Mouse (Mus musculus) heart, embryonic 11.5 days (tissue): ENCODE measurements around the gene Mcam. TPM values are rescaled to one million over a fixed set of nuclear protein-coding genes. Genes with fewer than 3 reads are reported as not detected.
A peak's percentile ranks its signal among the peaks of the same experiment; 100 is the strongest.

Source experiments
- ATAC-seq: fragments of 200-750 bp; cut with Nextera tagmentation; replicated peaks from 2 replicates; pipeline ENCODE4 v1.8.0; 2017; ENCODE audit warnings: moderate library complexity; ENCODE audit not compliant: insufficient number of reproducible peaks, low FRiP score, low TSS enrichment
- H3K27ac ChIP-seq: fragments of 300-500 bp; sonication (generic); 2 replicates; pipeline ENCODE4 v1.5.1; 2014; ENCODE audit warnings: mild to moderate bottlenecking, low read depth, low read length
- H3K27me3 ChIP-seq: fragments of 300-500 bp; sonication (generic); 2 replicates; pipeline ENCODE4 v1.6.1; 2014; ENCODE audit warnings: mild to moderate bottlenecking, low read length, mixed read lengths; ENCODE audit not compliant: control insufficient read depth, insufficient read depth
- H3K36me3 ChIP-seq: fragments of 300-500 bp; sonication (generic); 2 replicates; pipeline ENCODE4 v1.6.1; 2014; ENCODE audit warnings: mild to moderate bottlenecking, low read length, moderate library complexity, mixed read lengths; ENCODE audit not compliant: control insufficient read depth, insufficient read depth
- H3K4me1 ChIP-seq: fragments of 300-500 bp; sonication (generic); 2 replicates; pipeline ENCODE4 v1.6.1; 2014; ENCODE audit warnings: low read length; ENCODE audit not compliant: control insufficient read depth, insufficient read depth
- H3K4me2 ChIP-seq: fragments of 300-500 bp; sonication (generic); 2 replicates; pipeline ENCODE4 v1.6.1; 2014; ENCODE audit warnings: mild to moderate bottlenecking, moderate library complexity
- H3K4me3 ChIP-seq: fragments of 300-500 bp; sonication (generic); 2 replicates; pipeline ENCODE4 v1.5.1; 2014; ENCODE audit warnings: low read depth, low read length
- H3K9ac ChIP-seq: fragments of 300-500 bp; sonication (generic); 2 replicates; pipeline ENCODE4 v1.6.1; 2014; ENCODE audit warnings: mild to moderate bottlenecking, low read depth, low read length, moderate library complexity
- H3K9me3 ChIP-seq: fragments of 300-500 bp; sonication (generic); replicated peaks from 2 replicates; pipeline ENCODE4 v1.6.1; 2016; ENCODE audit warnings: low read length; ENCODE audit not compliant: control insufficient read depth
- WGBS: fragments of 180-500 bp; shearing (Covaris S2); extraction: QIAGEN DNeasy Blood & Tissue Kit; methylation state at CpG from one replicate; pipeline ENCODE4 v1.1.7; 2014; ENCODE audit not compliant: insufficient replicate concordance; 5-methylcytosine and 5-hydroxymethylcytosine counted together
- polyA plus RNA-seq: library from polyadenylated mRNA; unstranded; fragments of >200 nt; fragmentation: Nextera tagmentation; extraction: Ambion mirVana; gene quantifications from 2 replicates; pipeline ENCODE4 v1.2.1, GENCODE M21; 2014

Mcam gene
- polyA plus RNA-seq, 1 experiment from 2014 or later, result 86.2 TPM

- Histone ChIP-seq H3K27me3 (no peaks in the 10 kb centered on the region), H3K36me3 (peaks cover 41% of the 10 kb centered on the region), H3K27ac (no peak overlapping the region), H3K9me3 (no peaks in the 10 kb centered on the region), H3K4me1 (no peaks in the 10 kb centered on the region), H3K9ac (no peak overlapping the region), H3K4me3 (no peak overlapping the region), H3K4me2 (no peak overlapping the region)
- WGBS, result 64% methylated on average over 3 of the region's 3 CpGs
- ATAC-seq, result no peak
These were observed 25.6 kb downstream of the Mcam start for GRCm38 (mm10) chr9:44159886-44160285.

- Histone ChIP-seq H3K4me3 (no peak overlapping the region), H3K4me2 (no peak overlapping the region), H3K27me3 (no peaks in the 10 kb centered on the region), H3K9me3 (no peaks in the 10 kb centered on the region), H3K27ac (no peak overlapping the region), H3K36me3 (peaks cover 15% of the 10 kb centered on the region), H3K4me1 (peaks cover 19% of the 10 kb centered on the region), H3K9ac (no peak overlapping the region)
- WGBS, result 76% methylated on average over 5 of the region's 5 CpGs
- ATAC-seq, result no peak
These were observed 34.7 kb downstream of the Mcam start for GRCm38 (mm10) chr9:44168931-44169330.

- no peak for ATAC-seq
- 31% methylated on average over 3 of the region's 3 CpGs for WGBS
- peaks cover 7% of the 10 kb centered on the region for H3K36me3 ChIP-seq
- H3K4me1 ChIP-seq, result peaks cover 25% of the 10 kb centered on the region
- no peak overlapping the region for H3K4me3 ChIP-seq
- H3K27ac ChIP-seq, result peak overlapping the region; percentile 76
- H3K9me3 ChIP-seq, result no peaks in the 10 kb centered on the region
- H3K4me2 ChIP-seq, result no peak overlapping the region
- H3K9ac ChIP-seq, result peak overlapping the region; percentile 7; the same call in 1 of the 2 replicates
- H3K27me3 ChIP-seq, result no peaks in the 10 kb centered on the region
These were observed 36.5 kb downstream of the Mcam start for GRCm38 (mm10) chr9:44170691-44171151.

DNA sequence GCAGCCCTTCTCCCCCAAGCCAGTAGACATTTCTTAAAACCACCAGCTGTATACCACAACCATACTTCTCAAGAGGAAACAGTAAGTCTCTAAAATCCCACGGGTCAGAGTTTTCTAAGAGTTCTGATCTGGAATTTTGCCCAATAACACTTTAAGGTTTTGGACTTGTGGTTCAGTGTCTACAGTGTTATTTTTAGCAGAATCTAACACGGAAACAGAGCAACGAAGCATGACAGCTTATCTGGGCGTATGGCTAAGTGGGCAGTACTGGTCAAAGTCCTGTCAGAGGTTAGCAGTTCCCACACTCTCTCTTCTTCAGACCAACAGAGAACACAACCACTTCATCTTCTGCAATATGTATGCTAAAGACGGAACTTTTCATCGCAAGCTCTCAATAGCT lies 41.3 kb downstream of the Mcam start:
- ATAC-seq, result no peak
- WGBS, result 25% methylated on average over 6 of the region's 6 CpGs
- peak overlapping the region; percentile 51 for H3K4me2 ChIP-seq
- no peak overlapping the region for H3K4me3 ChIP-seq
- peak overlapping the region; percentile 71 for H3K27ac ChIP-seq
- peaks cover 5% of the 10 kb centered on the region for H3K36me3 ChIP-seq
- H3K27me3 ChIP-seq, result no peaks in the 10 kb centered on the region
- peaks cover 3% of the 10 kb centered on the region; the same call in 1 of the 2 replicates for H3K9me3 ChIP-seq
- peaks cover 29% of the 10 kb centered on the region for H3K4me1 ChIP-seq
- H3K9ac ChIP-seq, result 0 out of 2 replicates have a peak overlapping the region, but pooled peaks have one; percentile 22

DNA sequence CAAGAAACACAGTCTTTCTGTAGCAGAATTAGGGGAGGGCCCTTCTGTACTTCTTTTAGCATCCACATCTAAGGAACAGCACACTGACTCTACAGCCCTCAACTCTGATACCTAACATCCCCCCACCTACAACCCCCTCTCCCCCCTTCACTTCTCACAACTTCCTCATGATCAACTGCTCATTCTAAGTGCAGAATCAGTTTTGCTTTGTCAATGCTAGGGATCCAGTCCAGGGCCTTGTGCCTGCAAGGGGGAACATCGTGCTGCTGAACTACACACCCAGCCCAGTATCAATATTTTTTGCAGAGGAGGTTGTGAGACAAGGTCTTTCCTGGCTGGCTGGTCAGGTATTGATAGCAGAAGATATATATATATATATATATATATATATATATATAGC lies 41.7 kb downstream of the Mcam start:
- Histone ChIP-seq H3K4me3 (no peak overlapping the region), H3K27me3 (no peaks in the 10 kb centered on the region), H3K9me3 (peaks cover 3% of the 10 kb centered on the region; the same call in 1 of the 2 replicates), H3K9ac (0 out of 2 replicates have a peak overlapping the region, but pooled peaks have one; percentile 22), H3K36me3 (peaks cover 5% of the 10 kb centered on the region), H3K4me2 (peak overlapping the region; percentile 51), H3K4me1 (peaks cover 27% of the 10 kb centered on the region), H3K27ac (peak overlapping the region; percentile 71)
- no peak for ATAC-seq
- WGBS, result 54% methylated on average over 1 of the region's 1 CpGs

DNA sequence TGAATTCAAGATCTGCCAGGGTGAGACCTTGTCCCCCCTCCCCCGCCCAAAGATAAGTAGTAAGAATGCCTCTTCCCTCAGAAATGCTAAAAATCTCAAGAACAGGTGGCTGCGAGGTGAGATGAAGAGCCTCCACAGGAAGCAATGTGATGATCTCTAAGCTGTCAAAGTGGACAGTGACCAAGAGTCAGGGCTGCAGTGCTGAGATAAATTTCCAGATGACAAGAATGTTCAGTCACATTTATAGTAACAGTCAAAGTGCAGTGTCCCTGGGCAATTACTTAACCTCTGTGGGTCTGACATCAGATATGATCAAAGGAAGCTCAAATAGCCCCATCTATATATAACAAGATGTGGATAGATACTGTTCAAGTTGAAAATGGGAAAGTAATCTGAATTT lies 43.1 kb downstream of the Mcam start:
- H3K4me1 ChIP-seq, result peaks cover 28% of the 10 kb centered on the region
- H3K9me3 ChIP-seq, result peaks cover 3% of the 10 kb centered on the region; the same call in 1 of the 2 replicates
- no peak for ATAC-seq
- no peak overlapping the region for H3K9ac ChIP-seq
- no peak overlapping the region for H3K4me3 ChIP-seq
- H3K36me3 ChIP-seq, result peaks cover 5% of the 10 kb centered on the region
- H3K27me3 ChIP-seq, result no peaks in the 10 kb centered on the region
- no peak overlapping the region; the same call in 1 of the 2 replicates for H3K27ac ChIP-seq
- H3K4me2 ChIP-seq, result no peak overlapping the region
- WGBS, result 56% methylated on average over 2 of the region's 2 CpGs

DNA sequence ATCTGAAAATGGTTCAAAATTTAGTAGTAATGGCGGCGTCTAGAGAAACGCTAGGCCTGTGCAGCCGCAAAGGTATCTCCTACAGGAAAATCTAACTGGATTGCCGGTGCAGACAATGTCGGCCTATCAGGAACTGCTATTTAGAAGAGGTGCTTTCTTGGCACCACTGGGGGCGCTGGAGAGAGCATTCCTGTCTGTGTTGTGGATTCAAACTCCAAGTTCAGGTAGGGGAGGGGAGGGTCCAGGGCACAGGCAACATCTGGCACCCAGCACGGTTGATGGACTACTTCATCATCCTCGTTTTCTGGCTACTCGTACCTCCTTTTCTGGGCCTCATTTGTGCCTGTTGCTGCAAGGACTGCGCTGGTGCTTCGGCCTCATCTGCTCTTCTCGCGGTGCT lies 44.1 kb downstream of the Mcam start:
- peaks cover 3% of the 10 kb centered on the region; the same call in 1 of the 2 replicates for H3K36me3 ChIP-seq
- ATAC-seq, result no peak
- H3K27ac ChIP-seq, result no peak overlapping the region
- peaks cover 3% of the 10 kb centered on the region; the same call in 1 of the 2 replicates for H3K9me3 ChIP-seq
- H3K4me1 ChIP-seq, result peaks cover 28% of the 10 kb centered on the region
- no peak overlapping the region for H3K4me3 ChIP-seq
- no peaks in the 10 kb centered on the region for H3K27me3 ChIP-seq
- WGBS, result 85% methylated on average over 14 of the region's 14 CpGs
- H3K4me2 ChIP-seq, result no peak overlapping the region
- H3K9ac ChIP-seq, result no peak overlapping the region

- no peak for ATAC-seq
- Histone ChIP-seq H3K27ac (no peak overlapping the region), H3K36me3 (peaks cover 3% of the 10 kb centered on the region; the same call in 1 of the 2 replicates), H3K4me2 (no peak overlapping the region), H3K27me3 (no peaks in the 10 kb centered on the region), H3K4me1 (peaks cover 28% of the 10 kb centered on the region), H3K4me3 (no peak overlapping the region), H3K9ac (no peak overlapping the region), H3K9me3 (peaks cover 3% of the 10 kb centered on the region; the same call in 1 of the 2 replicates)
- 97% methylated on average over 12 of the region's 12 CpGs for WGBS
These were observed 44.5 kb downstream of the Mcam start for GRCm38 (mm10) chr9:44178811-44179210.

DNA sequence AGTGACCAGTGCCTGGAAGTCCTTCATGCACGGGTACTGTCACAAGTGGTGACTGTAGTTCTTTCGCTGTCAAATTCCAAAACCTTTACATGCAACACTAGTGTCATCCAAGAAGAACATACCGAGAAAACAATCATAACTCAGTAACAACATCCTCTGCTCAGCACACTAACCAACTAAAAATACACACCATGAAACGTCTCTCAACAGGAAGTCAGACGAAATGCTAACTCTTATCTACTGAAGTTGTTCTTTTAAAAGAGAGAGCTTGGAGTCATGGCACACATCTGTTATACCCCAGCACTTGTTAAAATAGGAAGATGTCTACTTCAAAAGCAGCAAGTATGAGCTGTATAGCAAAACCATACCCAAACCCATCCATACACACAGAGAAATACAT lies 47.3 kb downstream of the Mcam start:
- H3K36me3 ChIP-seq, result peaks cover 3% of the 10 kb centered on the region; the same call in 1 of the 2 replicates
- 42% methylated on average over 5 of the region's 5 CpGs for WGBS
- H3K4me2 ChIP-seq, result no peak overlapping the region
- no peaks in the 10 kb centered on the region for H3K27me3 ChIP-seq
- no peak overlapping the region; the same call in 1 of the 2 replicates for H3K27ac ChIP-seq
- no peak for ATAC-seq
- peaks cover 20% of the 10 kb centered on the region for H3K4me1 ChIP-seq
- H3K9me3 ChIP-seq, result peaks cover 3% of the 10 kb centered on the region; the same call in 1 of the 2 replicates
- H3K4me3 ChIP-seq, result no peak overlapping the region
- no peak overlapping the region for H3K9ac ChIP-seq
